Mouse (Mus musculus) intestine, embryonic 16.5 days (tissue): Measurements from ENCODE around the gene Kalrn. TPM values are rescaled to one million over a fixed set of nuclear protein-coding genes. Genes with fewer than 3 reads are reported as not detected.

Experiments used
- ATAC-seq: fragments of 200-750 bp; cut with Nextera tagmentation; 2 replicates; pipeline ENCODE4 v1.8.0; 2017; ENCODE audit warnings: moderate TSS enrichment, moderate library complexity
- H3K27ac ChIP-seq: fragments of 300-500 bp; sonication (generic); 2 replicates; pipeline ENCODE4 v1.5.1; 2014; ENCODE audit warnings: mild to moderate bottlenecking, low read length
- H3K27me3 ChIP-seq: fragments of 300-500 bp; sonication (generic); replicated peaks from 2 replicates; pipeline ENCODE4 v1.6.1; 2014; ENCODE audit warnings: low read length, control low read depth, mixed read lengths; ENCODE audit not compliant: control insufficient read depth, insufficient read depth
- H3K36me3 ChIP-seq: fragments of 300-500 bp; sonication (generic); 2 replicates; pipeline ENCODE4 v1.6.1; 2014; ENCODE audit warnings: low read length, control low read depth; ENCODE audit not compliant: control insufficient read depth, insufficient read depth
- H3K4me1 ChIP-seq: fragments of 300-500 bp; sonication (generic); 2 replicates; pipeline ENCODE4 v1.6.1; 2014; ENCODE audit warnings: low read length, control low read depth, mixed read lengths; ENCODE audit not compliant: control insufficient read depth, insufficient read depth
- H3K4me2 ChIP-seq: fragments of 300-500 bp; sonication (generic); 2 replicates; pipeline ENCODE4 v1.6.1; 2014; ENCODE audit warnings: low read depth, low read length, control low read depth
- H3K4me3 ChIP-seq: fragments of 300-500 bp; sonication (generic); 2 replicates; pipeline ENCODE4 v1.5.1; 2014; ENCODE audit warnings: mild to moderate bottlenecking, low read length
- H3K9ac ChIP-seq: fragments of 300-500 bp; sonication (generic); 2 replicates; pipeline ENCODE4 v1.6.1; 2014; ENCODE audit warnings: low read depth, low read length
- H3K9me3 ChIP-seq: fragments of 300-500 bp; sonication (generic); 2 replicates; pipeline ENCODE4 v1.6.1; 2016; ENCODE audit warnings: low read length, control low read depth; ENCODE audit not compliant: control insufficient read depth
- WGBS: fragments of 180-500 bp; shearing (Covaris S2); extraction: QIAGEN DNeasy Blood & Tissue Kit; methylation state at CpG from one replicate; pipeline ENCODE4 v1.1.7; 2014; 5-methylcytosine and 5-hydroxymethylcytosine counted together
- polyA plus RNA-seq: library from polyadenylated mRNA; unstranded; fragments of >200 nt; fragmentation: Nextera tagmentation; extraction: Ambion mirVana; gene quantifications from 2 replicates; pipeline ENCODE4 v1.2.1, GENCODE M21; 2015

The Kalrn gene
- polyA plus RNA-seq, 1 experiment from 2014 or later = 11.1 TPM

DNA sequence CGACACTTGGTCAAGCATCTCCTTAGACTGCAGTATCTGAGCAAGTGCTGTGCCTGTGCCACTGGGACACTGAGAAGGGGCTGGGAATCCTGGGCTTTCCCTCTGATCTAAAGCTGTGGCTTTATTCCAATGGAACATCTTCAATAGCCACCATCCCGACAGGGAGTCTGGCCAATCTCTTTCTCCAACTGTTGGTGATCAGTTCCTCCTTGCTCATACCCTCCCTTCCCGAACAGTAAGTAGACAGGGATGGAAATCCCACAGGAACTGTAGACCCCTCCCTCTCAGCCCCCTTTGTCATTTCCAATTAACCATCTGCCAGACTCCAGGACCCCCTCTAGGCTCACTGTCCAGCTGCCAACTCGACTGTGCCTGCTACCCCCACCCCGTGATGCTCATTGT, 11.6 kb downstream of the Kalrn start:
- Histone ChIP-seq H3K9me3 (no peaks in the 10 kb centered on the region), H3K27me3 (no peaks in the 10 kb centered on the region), H3K4me2 (no peak overlapping the region), H3K4me1 (peaks cover 7% of the 10 kb centered on the region), H3K36me3 (no peaks in the 10 kb centered on the region), H3K4me3 (no peak overlapping the region), H3K27ac (no peak overlapping the region), H3K9ac (no peak overlapping the region)
- no peak for ATAC-seq
- 43% methylated on average over 5 of the region's 5 CpGs for WGBS

GRCm38 (mm10) chr16:34560814-34561213, 12.5 kb downstream of the Kalrn start:
- 54% methylated on average over 5 of the region's 5 CpGs for WGBS
- no peak overlapping the region for H3K27ac ChIP-seq
- peaks cover 7% of the 10 kb centered on the region for H3K4me1 ChIP-seq

GRCm38 (mm10) chr16:34560411-34560810, 12.9 kb downstream of the Kalrn start:
- Histone ChIP-seq H3K4me2 (no peak overlapping the region), H3K4me3 (no peak overlapping the region), H3K27me3 (no peaks in the 10 kb centered on the region), H3K27ac (no peak overlapping the region), H3K4me1 (peaks cover 7% of the 10 kb centered on the region), H3K9ac (no peak overlapping the region), H3K36me3 (no peaks in the 10 kb centered on the region), H3K9me3 (no peaks in the 10 kb centered on the region)
- ATAC-seq = no peak
- 58% methylated on average over 2 of the region's 2 CpGs for WGBS

More at GRCm38 (mm10) chr16:34560814-34561213, 12.5 kb downstream of the Kalrn start:
- Histone ChIP-seq H3K36me3 (no peaks in the 10 kb centered on the region), H3K4me2 (no peak overlapping the region), H3K4me3 (no peak overlapping the region), H3K27me3 (no peaks in the 10 kb centered on the region), H3K9me3 (no peaks in the 10 kb centered on the region), H3K9ac (no peak overlapping the region)
- no peak for ATAC-seq

DNA sequence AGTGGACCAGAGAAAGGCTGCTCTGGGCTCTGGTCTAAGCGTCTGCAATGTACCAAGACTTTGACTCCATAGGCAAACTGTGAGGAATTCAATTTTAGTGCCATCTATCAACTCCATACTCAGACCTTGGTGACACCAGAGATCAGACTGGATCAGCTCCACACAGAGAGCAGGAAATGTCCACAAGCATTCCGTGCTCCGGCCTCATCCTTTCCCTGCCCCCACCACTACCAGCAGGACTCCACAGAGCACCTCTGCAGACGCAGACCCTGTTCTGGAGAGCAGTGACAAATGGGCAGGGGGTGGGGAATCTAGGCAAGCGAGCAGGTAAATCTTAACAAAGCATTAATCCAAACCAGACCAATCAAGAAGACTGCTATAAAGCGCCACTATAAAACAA, 15.4 kb downstream of the Kalrn start:
- WGBS = 40% methylated on average over 6 of the region's 6 CpGs
- no peak overlapping the region for H3K27ac ChIP-seq
- no peaks in the 10 kb centered on the region for H3K9me3 ChIP-seq
- no peaks in the 10 kb centered on the region for H3K27me3 ChIP-seq
- H3K4me2 ChIP-seq = no peak overlapping the region
- H3K36me3 ChIP-seq = no peaks in the 10 kb centered on the region
- H3K4me1 ChIP-seq = peaks cover 10% of the 10 kb centered on the region
- H3K4me3 ChIP-seq = no peak overlapping the region
- H3K9ac ChIP-seq = no peak overlapping the region
- no peak for ATAC-seq

DNA sequence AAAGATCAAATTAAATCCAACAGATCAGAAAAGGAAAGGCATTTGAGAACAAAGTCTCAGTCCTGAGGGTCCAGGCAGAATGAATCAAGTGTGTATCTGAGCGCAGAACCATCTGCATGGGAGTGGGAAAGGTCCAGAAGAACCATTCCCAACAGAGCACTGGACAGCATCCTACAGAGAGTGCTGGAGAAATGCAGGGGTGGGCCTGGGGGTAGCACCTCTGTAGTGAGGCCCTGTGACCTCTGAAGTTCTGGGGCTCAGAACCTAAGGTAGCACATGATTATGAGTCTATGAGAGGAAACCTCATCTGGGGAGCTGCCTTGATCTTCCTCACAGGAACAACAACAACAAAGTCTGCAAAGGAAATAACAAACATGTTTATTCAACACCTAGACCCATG, 20.6 kb downstream of the Kalrn start:
- Histone ChIP-seq H3K36me3 (no peaks in the 10 kb centered on the region), H3K4me1 (peaks cover 3% of the 10 kb centered on the region; the same call in 1 of the 2 replicates), H3K27ac (no peak overlapping the region), H3K9me3 (no peaks in the 10 kb centered on the region), H3K4me2 (no peak overlapping the region), H3K4me3 (no peak overlapping the region), H3K27me3 (no peaks in the 10 kb centered on the region), H3K9ac (no peak overlapping the region)
- no peak for ATAC-seq
- 92% methylated on average over 1 of the region's 1 CpGs for WGBS

- H3K9ac ChIP-seq = no peak overlapping the region
- H3K4me3 ChIP-seq = no peak overlapping the region
- no peak for ATAC-seq
- peaks cover 3% of the 10 kb centered on the region; the same call in 1 of the 2 replicates for H3K4me1 ChIP-seq
- WGBS = 78% methylated on average over 5 of the region's 5 CpGs
- H3K4me2 ChIP-seq = no peak overlapping the region
- H3K27ac ChIP-seq = no peak overlapping the region
- H3K9me3 ChIP-seq = no peaks in the 10 kb centered on the region
- H3K27me3 ChIP-seq = no peaks in the 10 kb centered on the region
- H3K36me3 ChIP-seq = no peaks in the 10 kb centered on the region
Observed at GRCm38 (mm10) chr16:34549470-34549999, 23.8 kb downstream of the Kalrn start.

- WGBS = 57% methylated on average over 6 of the region's 6 CpGs
- no peak for ATAC-seq
- H3K27ac ChIP-seq = no peak overlapping the region
Observed at GRCm38 (mm10) chr16:34546805-34547509, 26.4 kb downstream of the Kalrn start.

GRCm38 (mm10) chr16:34543754-34544153, 29.6 kb downstream of the Kalrn start:
- H3K4me1 ChIP-seq = no peaks in the 10 kb centered on the region
- WGBS = 69% methylated on average over 4 of the region's 4 CpGs
- H3K9ac ChIP-seq = no peak overlapping the region
- no peaks in the 10 kb centered on the region for H3K27me3 ChIP-seq
- no peak for ATAC-seq
- no peak overlapping the region for H3K4me3 ChIP-seq
- no peaks in the 10 kb centered on the region for H3K36me3 ChIP-seq
- no peaks in the 10 kb centered on the region; the same call in 1 of the 2 replicates for H3K9me3 ChIP-seq
- no peak overlapping the region for H3K27ac ChIP-seq
- H3K4me2 ChIP-seq = no peak overlapping the region

More at GRCm38 (mm10) chr16:34546805-34547509, 26.4 kb downstream of the Kalrn start:
- Histone ChIP-seq H3K36me3 (no peaks in the 10 kb centered on the region), H3K9ac (no peak overlapping the region), H3K4me1 (no peaks in the 10 kb centered on the region), H3K4me2 (no peak overlapping the region), H3K9me3 (no peaks in the 10 kb centered on the region; the same call in 1 of the 2 replicates), H3K27me3 (no peaks in the 10 kb centered on the region), H3K4me3 (no peak overlapping the region)

DNA sequence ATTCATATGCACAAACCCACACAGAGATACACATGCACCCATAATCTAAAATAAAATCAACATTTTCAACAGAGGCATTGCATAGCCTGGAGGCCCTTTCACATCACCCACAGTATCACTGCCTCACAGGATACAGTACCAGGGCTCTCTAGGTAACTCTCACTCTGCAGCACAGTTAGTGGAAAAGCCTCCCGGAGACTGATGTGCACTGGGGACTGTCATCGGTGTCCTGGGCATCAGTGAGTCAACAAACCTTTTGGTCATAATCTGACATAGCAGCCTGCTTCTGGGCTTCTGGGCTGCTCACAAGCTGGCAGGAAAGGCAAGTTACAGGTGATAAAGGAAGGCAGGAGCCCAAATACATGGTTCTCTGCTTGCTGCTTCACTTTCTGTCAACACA, 31.0 kb downstream of the Kalrn start:
- H3K4me1 ChIP-seq = no peaks in the 10 kb centered on the region
- ATAC-seq = no peak
- no peaks in the 10 kb centered on the region for H3K27me3 ChIP-seq
- 86% methylated on average over 2 of the region's 2 CpGs for WGBS
- no peak overlapping the region for H3K27ac ChIP-seq
- H3K9ac ChIP-seq = no peak overlapping the region
- no peak overlapping the region for H3K4me3 ChIP-seq
- no peaks in the 10 kb centered on the region for H3K36me3 ChIP-seq
- H3K4me2 ChIP-seq = no peak overlapping the region
- H3K9me3 ChIP-seq = no peaks in the 10 kb centered on the region; the same call in 1 of the 2 replicates
